Mouse (Mus musculus) CH12F3 (cell line): Measurements from ENCODE around the gene Prkar2b.

ENCODE experiments used
- in situ Hi-C: fragments of 300-500 bp; cut with MboI; formaldehyde crosslinking; loops from 2 replicates; pipeline ENCODE4 v1.14.3; 2020; ENCODE audit warnings: low sequenced_read_pairs

Prkar2b gene

GRCm38 (mm10) chr12:31973473-31974172 lies 87.5 kb downstream of the Prkar2b start:
- in situ Hi-C loops: loop anchor here (5.0 to 10.0 kb wide), 2 partner anchors 274 to 411 kb away; no protein-coding TSS in a partner anchor

GRCm38 (mm10) chr12:31971547-31971946 lies 89.5 kb downstream of the Prkar2b start:
- in situ Hi-C loops: loop anchor here (5.0 to 10.0 kb wide), 2 partner anchors 276 to 413 kb away; no protein-coding TSS in a partner anchor

GRCm38 (mm10) chr12:31969111-31969510 lies 92.0 kb downstream of the Prkar2b start:
- in situ Hi-C loops: loop anchor here (5.0 kb wide), 1 partner anchor 173 kb away; no protein-coding TSS in a partner anchor

- in situ Hi-C loops: loop anchor here (5.0 kb wide), 1 partner anchor 175 kb away; no protein-coding TSS in a partner anchor
These were observed 93.6 kb downstream of the Prkar2b start for GRCm38 (mm10) chr12:31967536-31967935.

- in situ Hi-C loops: loop anchor here (5.0 kb wide), 1 partner anchor 176 kb away; no protein-coding TSS in a partner anchor
These were observed 94.7 kb downstream of the Prkar2b start for GRCm38 (mm10) chr12:31966405-31966804.

- in situ Hi-C loops: loop anchor here (5.0 kb wide), 1 partner anchor 177 kb away; no protein-coding TSS in a partner anchor
These were observed 95.4 kb downstream of the Prkar2b start for GRCm38 (mm10) chr12:31965517-31966212.

- in situ Hi-C loops: no loop called here
These were observed 97.0 kb downstream of the Prkar2b start for GRCm38 (mm10) chr12:31964074-31964473.

GRCm38 (mm10) chr12:31955843-31956242 lies 105.3 kb downstream of the Prkar2b start:
- in situ Hi-C loops: no loop called here

GRCm38 (mm10) chr12:31950659-31951031 lies 110.5 kb downstream of the Prkar2b start:
- in situ Hi-C loops: no loop called here

- in situ Hi-C loops: no loop called here
These were observed 111.1 kb downstream of the Prkar2b start, which contains the start of gene Hbp1 for GRCm38 (mm10) chr12:31949759-31950658. TSS of gene Hbp1 (minus strand) at chr12:31950535.

- in situ Hi-C loops: no loop called here
These were observed 111.8 kb downstream of the Prkar2b start for GRCm38 (mm10) chr12:31949193-31949741.

GRCm38 (mm10) chr12:31948101-31949000 lies 112.7 kb downstream of the Prkar2b start:
- in situ Hi-C loops: no loop called here

GRCm38 (mm10) chr12:31947476-31947875 lies 113.6 kb downstream of the Prkar2b start:
- in situ Hi-C loops: no loop called here

- in situ Hi-C loops: no loop called here
These were observed 116.7 kb downstream of the Prkar2b start for GRCm38 (mm10) chr12:31944405-31944804.

- in situ Hi-C loops: no loop called here
These were observed 118.0 kb downstream of the Prkar2b start for GRCm38 (mm10) chr12:31943020-31943654.

GRCm38 (mm10) chr12:31939026-31939425 lies 122.1 kb downstream of the Prkar2b start:
- in situ Hi-C loops: loop anchor here (10.0 kb wide), 1 partner anchor 554 kb away; no protein-coding TSS in a partner anchor

- in situ Hi-C loops: loop anchor here (10.0 kb wide), 1 partner anchor 554 kb away; no protein-coding TSS in a partner anchor
These were observed 122.6 kb downstream of the Prkar2b start for GRCm38 (mm10) chr12:31938391-31938997.

GRCm38 (mm10) chr12:31937613-31938012 lies 123.5 kb downstream of the Prkar2b start:
- in situ Hi-C loops: loop anchor here (10.0 kb wide), 1 partner anchor 553 kb away; no protein-coding TSS in a partner anchor
